Mouse (Mus musculus) cortical plate, adult 2 months (tissue): ENCODE measurements at regions not wholly inside any gene's neighbourhood (a gene's known extent, or its start where the extent isn't known, plus 50 kb on each side); places are given as distances from the start of the nearest gene placed in this dataset.

Source experiments
- CTCF ChIP-seq: fragments of 200-500 bp; IDR thresholded peaks from 2 replicates; pipeline ENCODE4 v1.5.1; 2011; ENCODE audit warnings: mild to moderate bottlenecking, control low read depth, low read length; ENCODE audit not compliant: insufficient read depth; ENCODE audit errors: extremely low read depth
- POLR2A ChIP-seq: fragments of 200-500 bp; IDR thresholded peaks from 2 replicates; pipeline ENCODE4 v1.6.1; 2011; ENCODE audit warnings: mild to moderate bottlenecking, low read length, control low read depth; ENCODE audit not compliant: insufficient read depth; ENCODE audit errors: extremely low read depth

DNA sequence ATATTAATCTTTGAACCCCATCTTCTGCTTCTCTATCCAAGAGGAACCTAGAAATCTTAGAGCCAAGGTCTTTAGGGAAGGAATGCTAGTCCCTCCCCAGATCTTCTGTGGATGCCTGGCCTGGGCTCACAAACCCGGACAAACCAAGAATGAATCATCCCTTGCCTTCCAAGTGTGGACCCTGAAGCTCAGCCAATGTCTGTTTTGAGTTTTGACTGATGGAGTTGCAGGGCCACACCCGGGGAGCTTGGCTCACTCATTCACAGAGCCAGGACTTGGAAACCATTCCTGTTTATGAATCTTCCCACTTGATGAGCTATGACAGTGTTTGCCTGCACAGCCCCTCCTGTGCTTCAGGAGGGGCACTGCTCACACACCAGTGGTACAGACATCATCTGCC is 230.4 kb downstream of the Lpin1 start:
- TF ChIP-seq POLR2A, result no peak
- no peak for TF ChIP-seq CTCF
